ENCODE assay signal across 25 mouse cellular contexts in genomic region chr11:70802208-70802864, GRCm38 (mm10). TPM values are rescaled to one million over a fixed set of nuclear protein-coding genes. Genes with fewer than 3 reads are reported as not detected.
DNase-seq lines count a peak whose midpoint lies in the region; ATAC-seq and TF ChIP-seq lines count a peak whose summit lies in the region.
"Had no signal": no experiment of that assay in that cellular context is flagged by ENCODE, and none has a peak within 500 bp of the region (broad histone marks: within the 10 kb centered on the region; RNA-seq: fewer than 3 reads in every experiment).

No protein-coding gene starts in this region.

- TF ChIP-seq RAD21 in MEL (IDR thresholded peaks at IDR 0.05; ENCODE audit: low read depth, low read length): peak; percentile 26

- no peaks in the 10 kb centered on the region for H3K27me3 ChIP-seq in lung, postnatal 0 days (replicated peaks; ENCODE audit: insufficient read depth, low read length)
- peaks cover 5% of the 10 kb centered on the region in 2 experiments; a peak in 2 of 4 replicates for H3K27me3 ChIP-seq in MEL (ENCODE audit: control insufficient read depth in 1 of 2, insufficient read depth in 2 of 2, low read length in 2 of 2)
- H3K27me3 ChIP-seq in midbrain, embryonic 10.5 days (ENCODE audit: low read depth, poor library complexity, severe bottlenecking): no peaks in the 10 kb centered on the region
- H3K27me3 ChIP-seq in hindbrain, embryonic 14.5 days (ENCODE audit: control insufficient read depth, insufficient read depth, low read length): no peaks in the 10 kb centered on the region
- H3K27me3 ChIP-seq: hindbrain, embryonic 15.5 days; limb, embryonic 12.5 days; midbrain, embryonic 15.5 days had no signal

- DNase-seq in CD4-positive, CD25-positive, alpha-beta regulatory T cell, adult 2 months (ENCODE audit: low read depth, low spot score): peak; percentile 23
- no peak for DNase-seq in lung, postnatal 0 days (ENCODE audit: low spot score)
- DNase-seq in lung, adult 18-20 months: no peak
- peak; percentile 53 for DNase-seq in MEL (ENCODE audit: low read depth, low spot score)
- DNase-seq in midbrain, embryonic 10.5 days (ENCODE audit: low spot score): no peak
- DNase-seq in hindbrain, embryonic 14.5 days (ENCODE audit: low spot score): no peak
- DNase-seq: adrenal gland, adult 8-10 months; cerebellum, adult 2 months; forebrain, postnatal 0 days; gastrocnemius, postnatal 25 days; heart, postnatal 14 days; kidney, adult 18-20 months; kidney, postnatal 14 days; layer of hippocampus, adult 9-11 months; thymus, postnatal 14 days had no signal

- no peak overlapping the region for H3K27ac ChIP-seq in lung, postnatal 0 days (ENCODE audit: low read length)
- H3K27ac ChIP-seq in MEL (ENCODE audit: control insufficient read depth, low read depth, low read length): no peak overlapping the region
- H3K27ac ChIP-seq in macrophage: peak overlapping the region; percentile 81; the same call in 1 of the 2 replicates
- H3K27ac ChIP-seq in midbrain, embryonic 10.5 days (replicated peaks): no peak overlapping the region
- H3K27ac ChIP-seq in hindbrain, embryonic 14.5 days: no peak overlapping the region
- H3K27ac ChIP-seq: heart, embryonic 10.5 days; hindbrain, embryonic 15.5 days; limb, embryonic 12.5 days; midbrain, embryonic 15.5 days had no signal

- no peak for TF ChIP-seq EP300 in lung, postnatal 0 days (IDR thresholded peaks at IDR 0.05)
- TF ChIP-seq EP300 in MEL (IDR thresholded peaks at IDR 0.05; ENCODE audit: low read depth in 1 of 2, low read length in 2 of 2): no peak

- H3K4me2 ChIP-seq in lung, postnatal 0 days (replicated peaks; ENCODE audit: low read depth, low read length): no peak overlapping the region
- H3K4me2 ChIP-seq in hindbrain, embryonic 14.5 days (replicated peaks): no peak overlapping the region
- H3K4me2 ChIP-seq: hindbrain, embryonic 15.5 days; limb, embryonic 12.5 days; midbrain, embryonic 15.5 days had no signal

- 93% methylated on average over 2 of the region's 2 CpGs for WGBS in lung, postnatal 0 days
- WGBS in macrophage (ENCODE audit: missing documents): 97% methylated on average over 2 of the region's 2 CpGs
- WGBS in midbrain, embryonic 10.5 days: 91% methylated on average over 2 of the region's 2 CpGs
- WGBS in hindbrain, embryonic 14.5 days: 98% methylated on average over 2 of the region's 2 CpGs

- no peak overlapping the region for H3K4me3 ChIP-seq in lung, postnatal 0 days (ENCODE audit: low read depth, low read length)
- H3K4me3 ChIP-seq in MEL (ENCODE audit: control insufficient read depth in 1 of 2, insufficient read depth in 1 of 2, low read depth in 2 of 2, low read length in 2 of 2) (no peak overlapping the region), macrophage (ENCODE audit: inconsistent target) (no peak overlapping the region)
- H3K4me3 ChIP-seq in midbrain, embryonic 10.5 days: no peak overlapping the region
- H3K4me3 ChIP-seq in hindbrain, embryonic 14.5 days (replicated peaks; ENCODE audit: low read length): no peak overlapping the region
- H3K4me3 ChIP-seq: erythroblast, embryonic 14.5 days; heart, embryonic 10.5 days; hindbrain, embryonic 15.5 days; limb, embryonic 12.5 days; midbrain, embryonic 15.5 days had no signal

- H3K9me3 ChIP-seq in lung, postnatal 0 days (ENCODE audit: low read length): no peaks in the 10 kb centered on the region
- H3K9me3 ChIP-seq in MEL (replicated peaks; ENCODE audit: insufficient read depth, low read length): no peaks in the 10 kb centered on the region
- H3K9me3 ChIP-seq in midbrain, embryonic 10.5 days (replicated peaks): no peaks in the 10 kb centered on the region
- no peaks in the 10 kb centered on the region for H3K9me3 ChIP-seq in hindbrain, embryonic 14.5 days (ENCODE audit: control insufficient read depth, low read length)
- H3K9me3 ChIP-seq: G1E; heart, embryonic 10.5 days; hindbrain, embryonic 15.5 days; midbrain, embryonic 15.5 days had no signal

- TF ChIP-seq CTCF in lung, postnatal 0 days (IDR thresholded peaks at IDR 0.05): peak; percentile 13; the same call in 1 of the 2 replicates
- peak; percentile 44 to 54 (median 53) for TF ChIP-seq CTCF in MEL (IDR thresholded peaks at IDR 0.05 in 2 of 3, conservative IDR thresholded peaks at IDR 0.05 in 1 of 3; ENCODE audit: control insufficient read depth in 1 of 3, insufficient read depth in 1 of 3, low read depth in 2 of 3, low read length in 3 of 3, poor library complexity in 1 of 3, severe bottlenecking in 1 of 3)

- H3K79me2 ChIP-seq in MEL (ENCODE audit: control insufficient read depth, insufficient read depth, low read length, poor library complexity) (no peaks in the 10 kb centered on the region), macrophage (ENCODE audit: inconsistent target) (no peaks in the 10 kb centered on the region)

- no peak for ATAC-seq in CD4-positive, CD25-positive, alpha-beta regulatory T cell, adult 4 months
- no peak for ATAC-seq in lung, postnatal 0 days
- no peak for ATAC-seq in hindbrain, embryonic 14.5 days (ENCODE audit: low FRiP score)
- ATAC-seq: forebrain, postnatal 0 days; midbrain, embryonic 15.5 days had no signal

- TF ChIP-seq POLR2A in MEL (IDR thresholded peaks at IDR 0.05; ENCODE audit: control insufficient read depth in 1 of 2, insufficient read depth in 1 of 2, low read depth in 1 of 2, low read length in 2 of 2, poor library complexity in 1 of 2): no peak

- H3K4me1 ChIP-seq in lung, postnatal 0 days (ENCODE audit: insufficient read depth, low read depth, low read length): no peaks in the 10 kb centered on the region
- peaks cover 0 to 5% of the 10 kb centered on the region in 2 experiments; a peak in 1 of 4 replicates for H3K4me1 ChIP-seq in MEL (ENCODE audit: control insufficient read depth in 1 of 2, insufficient read depth in 2 of 2, low read length in 2 of 2)
- H3K4me1 ChIP-seq in midbrain, embryonic 10.5 days: no peaks in the 10 kb centered on the region
- no peaks in the 10 kb centered on the region for H3K4me1 ChIP-seq in hindbrain, embryonic 14.5 days (replicated peaks; ENCODE audit: control insufficient read depth, insufficient read depth, low read length)
- H3K4me1 ChIP-seq: hindbrain, embryonic 15.5 days; limb, embryonic 12.5 days; midbrain, embryonic 15.5 days had no signal

- H3K36me3 ChIP-seq in lung, postnatal 0 days (ENCODE audit: insufficient read depth, low read length): no peaks in the 10 kb centered on the region
- 0 out of 4 replicates have a peak, but pooled peaks cover 0 to 3% of the 10 kb centered on the region in 2 experiments for H3K36me3 ChIP-seq in MEL (ENCODE audit: control insufficient read depth in 1 of 2, insufficient read depth in 2 of 2, low read length in 2 of 2)
- no peaks in the 10 kb centered on the region for H3K36me3 ChIP-seq in macrophage (ENCODE audit: inconsistent target)
- no peaks in the 10 kb centered on the region for H3K36me3 ChIP-seq in midbrain, embryonic 10.5 days
- H3K36me3 ChIP-seq in hindbrain, embryonic 14.5 days (replicated peaks; ENCODE audit: control insufficient read depth, insufficient read depth): no peaks in the 10 kb centered on the region
- H3K36me3 ChIP-seq: G1E; heart, embryonic 10.5 days; hindbrain, embryonic 15.5 days; limb, embryonic 12.5 days; midbrain, embryonic 15.5 days had no signal

- no peak overlapping the region for H3K9ac ChIP-seq in lung, postnatal 0 days (replicated peaks; ENCODE audit: low read depth)
- H3K9ac ChIP-seq in MEL (ENCODE audit: control insufficient read depth, low read depth, low read length, poor library complexity, severe bottlenecking): no peak overlapping the region
- H3K9ac ChIP-seq in hindbrain, embryonic 14.5 days: no peak overlapping the region
- H3K9ac ChIP-seq: forebrain, postnatal 0 days; hindbrain, embryonic 15.5 days; limb, embryonic 12.5 days; midbrain, embryonic 15.5 days had no signal

RNA-seq across cellular contexts. Expression of gene Scimp, which starts 10.1 kb away (rescaled TPM):
- polyA plus RNA-seq in CD4-positive, CD25-positive, alpha-beta regulatory T cell, adult 4 months (2017; shearing (Covaris generic)): under 1 TPM in 1 of 2 experiments, not detected in 1; 0.81 TPM
- polyA plus RNA-seq in lung, postnatal 0 days (2015; fragmentation: Nextera tagmentation; extraction: Ambion mirVana): 0.96 and 2.1 TPM in 2 replicates
- not detected in 2 replicates for total RNA-seq in MEL (2012; rRNA removed)
- polyA plus RNA-seq in MEL (2012; ENCODE audit: insufficient read depth in 1 of 2, insufficient read length in 2 of 2, low read depth in 1 of 2, low replicate concordance in 2 of 2, missing spikeins in 1 of 2): not detected
- 1 to 10 TPM in 10 of 26 experiments, under 1 TPM in 3, not detected in 13; 0.74 to 3.1 (median 1.2) TPM for total RNA-seq in macrophage (2018; cell fraction: chromatin; rRNA removed)
- total RNA-seq in macrophage (2018; cell fraction: cytosol; rRNA removed): 10 to 100 TPM in 8 of 26 experiments, 1 to 10 TPM in 18; 1.1 to 16.8 (median 5.2) TPM
- total RNA-seq in macrophage (2018; cell fraction: nucleus; rRNA removed): 10 to 100 TPM in 4 of 26 experiments, 1 to 10 TPM in 17, under 1 TPM in 2, not detected in 3; 0.75 to 12.7 (median 3.5) TPM
- polyA plus RNA-seq in macrophage (2018): 1.2 to 5.3 TPM (median 2.4 TPM) in 3 replicates
- not detected in 2 replicates for polyA plus RNA-seq in midbrain, embryonic 10.5 days (2016; fragmentation: Nextera tagmentation; extraction: Ambion mirVana)
- not detected in 2 replicates for polyA plus RNA-seq in hindbrain, embryonic 14.5 days (2014; fragmentation: Nextera tagmentation; extraction: Ambion mirVana)
- total RNA-seq: common myeloid progenitor, adult 5-6 weeks; forebrain, postnatal 0 days; G1E; gastrocnemius, postnatal 25 days had no signal
- polyA plus RNA-seq: embryonic facial prominence, embryonic 11.5 days; erythroblast, embryonic 14.5 days; forebrain, postnatal 0 days; G1E; heart, embryonic 10.5 days; hindbrain, embryonic 15.5 days; limb, embryonic 12.5 days; midbrain, embryonic 15.5 days had no signal

RNA-seq across cellular contexts. Expression of gene Zfp3, which starts 38.3 kb away (rescaled TPM):
- 1 to 10 TPM; 4.0 to 5.3 TPM for polyA plus RNA-seq in CD4-positive, CD25-positive, alpha-beta regulatory T cell, adult 4 months (2017; shearing (Covaris generic))
- 3.5 and 3.6 TPM in 2 replicates for polyA plus RNA-seq in lung, postnatal 0 days (2015; fragmentation: Nextera tagmentation; extraction: Ambion mirVana)
- 1.5 TPM in 2 replicates for total RNA-seq in MEL (2012; rRNA removed)
- 1 to 10 TPM in 1 of 2 experiments, not detected in 1; 1.9 TPM for polyA plus RNA-seq in MEL (2012; ENCODE audit: insufficient read depth in 1 of 2, insufficient read length in 2 of 2, low read depth in 1 of 2, low replicate concordance in 2 of 2, missing spikeins in 1 of 2)
- 10 to 100 TPM in 8 of 26 experiments, 1 to 10 TPM in 16, under 1 TPM in 2; 0.58 to 21.9 (median 5.1) TPM for total RNA-seq in macrophage (2018; cell fraction: chromatin; rRNA removed)
- 1 to 10 TPM in 21 of 26 experiments, under 1 TPM in 5; 0.61 to 5.6 (median 3.6) TPM for total RNA-seq in macrophage (2018; cell fraction: cytosol; rRNA removed)
- 10 to 100 TPM in 7 of 26 experiments, 1 to 10 TPM in 14, under 1 TPM in 3, not detected in 2; 0.64 to 16.7 (median 3.8) TPM for total RNA-seq in macrophage (2018; cell fraction: nucleus; rRNA removed)
- 3.6 to 4.3 TPM (median 3.6 TPM) in 3 replicates for polyA plus RNA-seq in macrophage (2018)
- polyA plus RNA-seq in midbrain, embryonic 10.5 days (2016; fragmentation: Nextera tagmentation; extraction: Ambion mirVana): 6.9 and 10.2 TPM in 2 replicates
- polyA plus RNA-seq in hindbrain, embryonic 14.5 days (2014; fragmentation: Nextera tagmentation; extraction: Ambion mirVana): 16.9 and 18.1 TPM in 2 replicates

RNA-seq across cellular contexts. Expression of gene Rabep1, which starts 42.2 kb away (rescaled TPM):
- 10 to 100 TPM in 1 of 2 experiments, 1 to 10 TPM in 1; 8.5 to 10.9 TPM for polyA plus RNA-seq in CD4-positive, CD25-positive, alpha-beta regulatory T cell, adult 4 months (2017; shearing (Covaris generic))
- polyA plus RNA-seq in lung, postnatal 0 days (2015; fragmentation: Nextera tagmentation; extraction: Ambion mirVana): 35.3 and 35.6 TPM in 2 replicates
- total RNA-seq in MEL (2012; rRNA removed): 34.3 and 35.6 TPM in 2 replicates
- polyA plus RNA-seq in MEL (2012; ENCODE audit: insufficient read depth in 1 of 2, insufficient read length in 2 of 2, low read depth in 1 of 2, low replicate concordance in 2 of 2, missing spikeins in 1 of 2) (10 to 100 TPM; 24.2 to 72.2 TPM), macrophage (2018) (27.9 to 38.0 TPM (median 32.0 TPM) in 3 replicates)
- 100 to 1,000 TPM; 107 to 236 (median 170) TPM for total RNA-seq in macrophage (2018; cell fraction: chromatin; rRNA removed)
- total RNA-seq in macrophage (2018; cell fraction: cytosol; rRNA removed): 10 to 100 TPM; 37.8 to 63.8 (median 49.3) TPM
- total RNA-seq in macrophage (2018; cell fraction: nucleus; rRNA removed): 100 to 1,000 TPM in 13 of 26 experiments, 10 to 100 TPM in 13; 58.5 to 165 (median 99.2) TPM
- 38.2 and 39.2 TPM in 2 replicates for polyA plus RNA-seq in midbrain, embryonic 10.5 days (2016; fragmentation: Nextera tagmentation; extraction: Ambion mirVana)
- polyA plus RNA-seq in hindbrain, embryonic 14.5 days (2014; fragmentation: Nextera tagmentation; extraction: Ambion mirVana): 77.5 and 86.4 TPM in 2 replicates

Comparison
In these comparisons a context has a peak if more than half of its experiments do, and no peak if none do; other contexts are left out.
1. DNase-seq: peak in CD4-positive, CD25-positive, alpha-beta regulatory T cell, adult 2 months (single experiment) and MEL (single experiment); none in lung, postnatal 0 days (single experiment), lung, adult 18-20 months (0 of 2), midbrain, embryonic 10.5 days (single experiment) and hindbrain, embryonic 14.5 days (single experiment).